Mouse (Mus musculus) forebrain, embryonic 10.5 days (tissue): ENCODE results near the gene Smoc1. TPM values are rescaled to one million over a fixed set of nuclear protein-coding genes. Genes with fewer than 3 reads are reported as not detected.

ENCODE experiments used
- DNase-seq: peaks from one replicate; pipeline ENCODE4 v3.0.0-alpha.2; 2017; ENCODE audit warnings: low spot score; ENCODE audit errors: extremely low spot score
- H3K27ac ChIP-seq: fragments of 300-500 bp; sonication (generic); 2 replicates; pipeline ENCODE4 v1.5.1; 2016; ENCODE audit warnings: mild to moderate bottlenecking
- H3K27me3 ChIP-seq: fragments of 300-500 bp; sonication (generic); 2 replicates; pipeline ENCODE4 v1.6.1; 2016; ENCODE audit warnings: mild to moderate bottlenecking; ENCODE audit not compliant: poor library complexity, severe bottlenecking
- H3K36me3 ChIP-seq: fragments of 300-500 bp; sonication (generic); replicated peaks from 2 replicates; pipeline ENCODE4 v1.6.1; 2016; ENCODE audit warnings: mild to moderate bottlenecking, moderate library complexity
- H3K4me1 ChIP-seq: fragments of 300-500 bp; sonication (generic); 2 replicates; pipeline ENCODE4 v1.6.1; 2016
- H3K4me3 ChIP-seq: fragments of 300-500 bp; sonication (generic); 2 replicates; pipeline ENCODE4 v1.5.1; 2016; ENCODE audit warnings: mild to moderate bottlenecking, moderate library complexity
- H3K9me3 ChIP-seq: fragments of 300-500 bp; sonication (generic); 2 replicates; pipeline ENCODE4 v1.6.1; 2016; ENCODE audit warnings: mild to moderate bottlenecking, moderate library complexity
- WGBS: fragments of 180-500 bp; shearing (Covaris S2); methylation state at CpG from one replicate; pipeline ENCODE4 v1.1.7; 2016; 5-methylcytosine and 5-hydroxymethylcytosine counted together
- polyA plus RNA-seq: library from polyadenylated mRNA; unstranded; fragments of >200 nt; fragmentation: Nextera tagmentation; extraction: Ambion mirVana; gene quantifications from 2 replicates; pipeline ENCODE4 v1.2.1, GENCODE M21; 2016

Gene Smoc1
- polyA plus RNA-seq, 1 experiment from 2014 or later: 15.9 TPM

DNA sequence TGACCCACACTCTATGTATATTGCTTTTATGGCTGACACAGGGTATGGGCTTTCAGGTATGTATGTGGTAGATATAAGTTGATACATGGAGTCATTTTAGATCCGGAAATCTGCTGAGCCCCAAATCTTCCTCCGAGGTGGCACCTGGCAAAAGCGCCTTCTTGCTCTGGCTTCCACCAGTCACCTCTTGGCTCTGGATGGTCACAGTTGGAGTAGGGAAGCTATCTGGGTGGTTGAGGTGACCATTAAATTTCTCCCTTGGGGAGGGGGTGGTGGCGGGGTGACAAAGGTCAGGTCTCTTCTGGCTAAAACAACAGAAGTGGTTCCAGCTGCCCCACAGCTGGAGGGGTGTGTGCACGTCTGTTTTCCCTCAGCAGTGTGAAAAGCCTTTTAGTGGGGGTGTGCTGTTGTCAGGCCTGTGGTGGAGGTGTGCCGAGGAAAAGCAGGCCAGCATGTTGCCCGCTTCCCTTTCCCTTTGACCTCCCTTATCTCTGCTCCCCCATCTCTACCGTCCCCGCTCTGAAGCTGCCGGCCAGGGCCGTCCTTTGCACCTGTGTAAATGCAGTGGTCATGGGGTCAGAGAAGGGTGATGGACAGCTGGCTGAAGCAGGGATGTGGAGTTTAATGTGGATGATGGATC, 68.3 kb downstream of the Smoc1 start:
- WGBS: 56% methylated on average over 11 of the region's 11 CpGs
- Histone ChIP-seq H3K36me3 (no peaks in the 10 kb centered on the region), H3K27me3 (no peaks in the 10 kb centered on the region), H3K9me3 (no peaks in the 10 kb centered on the region), H3K27ac (no peak overlapping the region), H3K4me3 (no peak overlapping the region), H3K4me1 (peaks cover 24% of the 10 kb centered on the region)
- DNase-seq: peak; percentile 27

DNA sequence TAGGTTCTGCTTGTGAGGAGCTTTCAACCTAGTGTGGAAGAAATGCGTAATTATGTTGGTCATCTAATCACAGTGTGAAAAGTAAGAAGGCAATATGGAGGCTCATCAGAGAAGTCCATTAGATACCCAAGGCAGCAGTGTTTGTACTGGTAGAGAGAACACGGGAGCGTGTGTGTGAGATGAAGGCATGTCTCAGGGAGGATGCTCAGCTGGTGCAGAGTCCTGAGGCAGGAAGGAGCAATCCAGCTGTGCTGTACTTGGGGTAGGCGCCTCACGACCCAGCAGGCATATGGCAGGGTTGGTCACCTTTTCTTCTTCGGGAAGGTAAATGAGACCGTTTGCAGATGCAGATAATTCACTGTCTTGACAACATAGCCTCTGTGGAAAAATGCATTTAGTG, 70.7 kb downstream of the Smoc1 start:
- Histone ChIP-seq H3K27ac (no peak overlapping the region), H3K9me3 (no peaks in the 10 kb centered on the region), H3K4me3 (no peak overlapping the region), H3K27me3 (no peaks in the 10 kb centered on the region), H3K4me1 (peaks cover 29% of the 10 kb centered on the region), H3K36me3 (no peaks in the 10 kb centered on the region)
- 84% methylated on average over 7 of the region's 7 CpGs for WGBS
- DNase-seq: no peak

DNA sequence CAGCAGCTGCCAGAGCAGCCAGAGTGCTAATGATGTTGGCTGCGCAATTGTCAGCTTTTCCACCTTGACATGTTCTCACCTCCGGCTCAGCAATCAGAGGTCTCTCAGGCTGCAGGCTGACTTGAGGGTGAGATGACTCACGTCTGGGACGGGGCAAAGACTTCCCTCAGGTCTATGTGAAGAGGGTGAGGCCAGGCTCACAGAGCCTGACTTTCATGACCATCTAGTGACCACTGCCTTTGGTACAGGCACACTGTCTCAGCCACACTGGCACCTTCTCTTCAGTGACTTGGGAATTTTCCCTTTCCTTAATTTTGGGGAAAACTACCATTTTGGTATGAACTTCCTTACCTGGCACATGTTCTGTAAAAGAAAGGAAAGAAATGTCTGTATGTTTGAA, 71.1 kb downstream of the Smoc1 start:
- DNase-seq: peak; percentile 6
- peaks cover 29% of the 10 kb centered on the region for H3K4me1 ChIP-seq

GRCm38 (mm10) chr12:81099161-81099560, 72.6 kb downstream of the Smoc1 start:
- no peaks in the 10 kb centered on the region for H3K27me3 ChIP-seq
- no peak overlapping the region for H3K27ac ChIP-seq
- no peaks in the 10 kb centered on the region for H3K36me3 ChIP-seq
- peak; percentile 12 for DNase-seq
- H3K4me1 ChIP-seq: peaks cover 27% of the 10 kb centered on the region
- H3K4me3 ChIP-seq: no peak overlapping the region
- 84% methylated on average over 5 of the region's 5 CpGs for WGBS
- H3K9me3 ChIP-seq: no peaks in the 10 kb centered on the region

More for the DNA sequence above, 71.1 kb downstream of the Smoc1 start:
- no peaks in the 10 kb centered on the region for H3K9me3 ChIP-seq
- no peaks in the 10 kb centered on the region for H3K36me3 ChIP-seq
- H3K27me3 ChIP-seq: no peaks in the 10 kb centered on the region
- WGBS: 79% methylated on average over 4 of the region's 4 CpGs
- H3K4me3 ChIP-seq: no peak overlapping the region
- H3K27ac ChIP-seq: no peak overlapping the region

- 87% methylated on average over 7 of the region's 7 CpGs for WGBS
- peak; percentile 12 for DNase-seq
- Histone ChIP-seq H3K4me1 (peaks cover 18% of the 10 kb centered on the region), H3K27me3 (no peaks in the 10 kb centered on the region), H3K36me3 (0 out of 2 replicates have a peak, but pooled peaks cover 5% of the 10 kb centered on the region), H3K4me3 (no peak overlapping the region), H3K9me3 (no peaks in the 10 kb centered on the region), H3K27ac (no peak overlapping the region)
These were observed 75.1 kb downstream of the Smoc1 start for GRCm38 (mm10) chr12:81101691-81102090.

- 90% methylated on average over 14 of the region's 14 CpGs for WGBS
- Histone ChIP-seq H3K27ac (no peak overlapping the region), H3K4me3 (no peak overlapping the region), H3K4me1 (peaks cover 29% of the 10 kb centered on the region), H3K9me3 (no peaks in the 10 kb centered on the region), H3K36me3 (0 out of 2 replicates have a peak, but pooled peaks cover 5% of the 10 kb centered on the region), H3K27me3 (no peaks in the 10 kb centered on the region)
- peak; percentile 11 for DNase-seq
These were observed 77.9 kb downstream of the Smoc1 start for GRCm38 (mm10) chr12:81104546-81104945.

DNA sequence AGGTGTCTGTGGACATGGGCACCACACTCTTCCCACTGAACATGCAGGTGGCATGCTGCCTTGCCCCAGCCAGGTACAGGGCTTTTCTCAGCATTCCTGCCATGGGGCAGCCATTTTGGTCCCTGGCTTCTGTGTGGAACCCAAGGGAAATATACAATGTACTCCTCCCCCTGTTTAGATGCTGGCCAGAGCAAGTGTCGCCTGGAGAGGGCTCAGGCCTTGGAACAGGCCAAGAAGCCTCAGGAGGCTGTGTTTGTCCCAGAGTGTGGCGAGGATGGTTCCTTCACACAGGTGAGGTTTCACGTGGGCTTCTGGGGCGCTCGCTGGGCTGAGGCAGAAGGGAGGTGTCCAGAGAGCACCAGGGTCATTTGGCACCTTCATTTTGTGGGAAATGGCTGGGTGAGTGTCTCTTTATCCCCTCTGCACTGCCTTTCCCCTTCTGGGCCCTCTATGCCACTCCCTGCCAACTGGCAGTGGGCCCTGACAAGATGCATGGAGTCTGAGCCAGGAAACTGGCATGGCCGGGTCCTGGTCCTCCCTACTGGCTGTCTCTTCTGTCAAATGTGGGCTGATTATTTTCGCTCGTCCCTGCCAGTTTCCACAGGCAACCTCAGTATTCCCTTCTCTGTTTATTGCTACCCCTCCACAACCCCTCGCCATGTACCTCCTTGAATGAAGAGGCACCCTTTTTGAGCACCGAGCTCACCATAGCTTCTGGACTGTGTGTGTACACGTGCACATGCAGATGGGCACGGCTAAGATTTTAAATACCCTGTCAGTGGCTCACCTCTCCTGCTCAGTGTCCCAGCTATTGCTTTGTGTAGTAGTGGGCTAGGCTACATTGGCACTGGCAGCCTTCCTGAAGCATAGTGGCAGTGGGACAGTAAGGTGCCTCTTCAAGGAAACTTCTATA, 79.4 kb downstream of the Smoc1 start:
- Histone ChIP-seq H3K4me3 (no peak overlapping the region), H3K9me3 (no peaks in the 10 kb centered on the region), H3K27ac (no peak overlapping the region), H3K4me1 (peaks cover 27% of the 10 kb centered on the region), H3K36me3 (0 out of 2 replicates have a peak, but pooled peaks cover 5% of the 10 kb centered on the region), H3K27me3 (no peaks in the 10 kb centered on the region)
- 93% methylated on average over 12 of the region's 12 CpGs for WGBS
- DNase-seq: peak; percentile 8

DNA sequence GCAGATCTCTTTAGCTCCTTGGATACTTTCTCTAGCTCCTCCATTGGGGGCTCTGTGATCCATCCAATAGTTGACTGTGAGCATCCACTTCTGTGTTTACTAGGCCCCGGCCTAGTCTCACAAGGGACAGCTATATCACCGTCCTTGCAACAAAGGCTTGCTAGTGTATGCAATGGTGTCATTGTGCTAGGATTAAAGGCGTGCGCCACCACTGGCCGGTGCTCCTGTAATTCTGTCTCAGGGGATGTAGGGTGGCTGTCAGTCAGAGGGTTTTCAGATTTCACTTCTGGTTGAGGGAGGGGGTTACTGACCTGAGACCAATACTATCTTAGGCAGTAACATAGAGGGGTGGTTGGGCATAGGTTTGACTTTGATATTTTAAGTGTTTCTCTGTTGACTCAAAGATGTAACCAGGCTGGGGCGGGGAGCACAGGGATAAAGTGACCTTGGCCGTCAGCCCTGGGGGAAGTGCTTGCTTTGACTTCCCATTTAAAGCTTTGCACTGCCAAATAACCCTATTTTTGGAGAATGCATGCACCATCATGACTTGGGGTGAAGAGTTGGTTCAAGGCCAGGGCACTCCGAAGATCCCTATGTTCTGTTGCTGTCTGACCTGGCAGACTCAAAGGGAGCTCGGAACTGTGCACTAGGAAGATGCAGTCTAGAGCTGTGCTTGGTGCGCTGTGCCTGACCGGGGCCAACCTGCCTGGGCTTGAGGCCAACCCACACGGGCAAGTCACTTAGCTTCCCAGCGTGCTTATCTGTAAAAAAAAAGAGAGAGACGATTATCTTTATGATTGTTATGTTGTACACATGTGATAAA, 80.9 kb downstream of the Smoc1 start:
- DNase-seq: peak; percentile 13
- Histone ChIP-seq H3K4me3 (no peak overlapping the region), H3K4me1 (peaks cover 27% of the 10 kb centered on the region), H3K27me3 (no peaks in the 10 kb centered on the region), H3K9me3 (no peaks in the 10 kb centered on the region), H3K36me3 (0 out of 2 replicates have a peak, but pooled peaks cover 5% of the 10 kb centered on the region), H3K27ac (no peak overlapping the region)
- 85% methylated on average over 14 of the region's 14 CpGs for WGBS

DNA sequence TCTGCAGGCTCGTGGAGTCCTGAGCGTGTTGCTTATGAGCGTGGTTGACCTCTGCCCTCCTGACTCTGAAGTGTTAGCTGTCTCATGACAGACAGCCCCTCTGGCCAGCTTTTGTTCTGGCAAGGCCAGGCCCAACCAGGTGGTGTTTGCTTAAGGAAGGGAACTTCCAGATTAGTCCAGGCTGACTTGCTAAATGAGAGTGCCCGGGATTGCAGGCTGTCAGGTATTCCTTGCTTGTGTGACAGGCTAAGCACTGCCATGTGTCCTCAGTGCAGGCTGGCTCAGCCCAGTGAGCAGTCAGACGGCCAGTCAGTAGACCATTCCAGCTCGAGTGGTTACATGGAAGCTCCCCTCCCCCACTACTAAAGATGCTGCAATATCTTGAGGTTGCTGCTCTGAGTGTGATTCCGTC, 82.0 kb downstream of the Smoc1 start:
- Histone ChIP-seq H3K27me3 (no peaks in the 10 kb centered on the region), H3K27ac (peak overlapping the region; percentile 62), H3K9me3 (no peaks in the 10 kb centered on the region), H3K36me3 (0 out of 2 replicates have a peak, but pooled peaks cover 5% of the 10 kb centered on the region), H3K4me1 (peaks cover 25% of the 10 kb centered on the region), H3K4me3 (no peak overlapping the region)
- DNase-seq: peak; percentile 25
- WGBS: 25% methylated on average over 7 of the region's 7 CpGs

DNA sequence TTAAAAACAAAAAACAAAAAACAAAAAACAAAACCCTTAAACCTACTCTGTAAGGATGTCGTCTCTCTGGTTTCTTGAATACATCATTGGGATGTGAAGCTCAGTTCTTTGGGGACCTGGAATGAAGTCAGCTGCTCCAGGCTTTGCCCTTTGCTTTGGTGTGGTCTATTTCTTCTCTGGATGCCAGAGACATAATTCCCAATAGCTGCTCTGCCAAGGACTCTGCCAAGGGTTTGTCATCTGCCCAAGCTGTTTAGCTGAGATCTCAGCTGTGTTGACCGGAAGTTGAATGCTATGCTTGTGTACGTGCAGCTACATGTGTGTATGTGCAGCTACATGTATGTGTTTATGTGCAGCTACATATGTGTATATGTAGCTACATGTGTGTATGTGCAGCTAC, 83.4 kb downstream of the Smoc1 start:
- 0 out of 2 replicates have a peak, but pooled peaks cover 5% of the 10 kb centered on the region for H3K36me3 ChIP-seq
- H3K4me3 ChIP-seq: no peak overlapping the region
- peaks cover 24% of the 10 kb centered on the region for H3K4me1 ChIP-seq
- WGBS: 89% methylated on average over 3 of the region's 3 CpGs
- no peaks in the 10 kb centered on the region for H3K27me3 ChIP-seq
- DNase-seq: no peak
- H3K9me3 ChIP-seq: no peaks in the 10 kb centered on the region
- H3K27ac ChIP-seq: no peak overlapping the region

GRCm38 (mm10) chr12:81112321-81112720, 85.7 kb downstream of the Smoc1 start:
- H3K27me3 ChIP-seq: no peaks in the 10 kb centered on the region
- no peaks in the 10 kb centered on the region for H3K9me3 ChIP-seq
- no peak overlapping the region for H3K27ac ChIP-seq
- H3K36me3 ChIP-seq: no peaks in the 10 kb centered on the region
- no peak for DNase-seq
- no peak overlapping the region for H3K4me3 ChIP-seq
- WGBS: 93% methylated on average over 4 of the region's 4 CpGs
- peaks cover 24% of the 10 kb centered on the region for H3K4me1 ChIP-seq

DNA sequence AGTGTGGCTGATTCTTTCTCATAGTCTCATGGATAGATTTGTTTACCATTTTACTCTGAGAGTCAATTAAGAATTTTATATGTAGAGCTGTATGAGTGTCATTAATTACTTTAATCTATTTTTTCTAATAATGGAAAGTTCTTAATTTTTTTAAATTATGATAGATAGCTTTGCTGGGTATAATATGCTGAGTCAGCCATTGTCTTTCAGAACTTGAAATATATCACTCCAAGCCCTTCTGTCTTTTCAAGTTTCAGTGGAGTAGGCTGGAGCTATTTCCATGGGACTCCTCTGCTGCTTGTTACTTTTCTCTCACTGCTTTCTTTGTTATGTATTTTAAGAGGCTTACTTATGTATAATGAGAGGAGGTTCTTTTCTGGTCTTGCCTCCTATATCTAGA, 93.7 kb downstream of the Smoc1 start:
- Histone ChIP-seq H3K27me3 (no peaks in the 10 kb centered on the region), H3K4me1 (no peaks in the 10 kb centered on the region), H3K4me3 (no peak overlapping the region), H3K36me3 (no peaks in the 10 kb centered on the region), H3K27ac (no peak overlapping the region), H3K9me3 (peaks cover 5% of the 10 kb centered on the region; the same call in 1 of the 2 replicates)
- no peak for DNase-seq
